Mouse (Mus musculus): Measurements from ENCODE around the gene Ffar4. TPM values are rescaled to one million over a fixed set of nuclear protein-coding genes. Genes with fewer than 3 reads are reported as not detected.

Ffar4 gene
- total RNA-seq, 2 experiments from 2014 or later: 0.79 to 10.7 TPM

Other genes starting within 250 kb of the Ffar4 start
- 10 to 100 TPM; 14.9 to 15.7 TPM for gene Myof, start 53.5 kb upstream of the Ffar4 start, total RNA-seq (2021)
- 1 to 10 TPM; 7.1 to 7.8 TPM for gene Cep55, start 42.1 kb upstream of the Ffar4 start, total RNA-seq (2021)
- gene Rbp4, start 28.2 kb downstream of the Ffar4 start, total RNA-seq (2021): 1 to 10 TPM; 1.8 to 6.2 TPM
- not detected for gene Pde6c, start 35.7 kb downstream of the Ffar4 start, total RNA-seq (2021)
- 10 to 100 TPM; 13.3 to 13.6 TPM for gene Fra10ac1, start 127.1 kb downstream of the Ffar4 start, total RNA-seq (2021)
- gene Lgi1, start 167.5 kb downstream of the Ffar4 start, total RNA-seq (2021): under 1 TPM; 0.32 to 0.41 TPM